Mouse (Mus musculus): ENCODE measurements around the gene Bcl2l11.

The Bcl2l11 gene

DNA sequence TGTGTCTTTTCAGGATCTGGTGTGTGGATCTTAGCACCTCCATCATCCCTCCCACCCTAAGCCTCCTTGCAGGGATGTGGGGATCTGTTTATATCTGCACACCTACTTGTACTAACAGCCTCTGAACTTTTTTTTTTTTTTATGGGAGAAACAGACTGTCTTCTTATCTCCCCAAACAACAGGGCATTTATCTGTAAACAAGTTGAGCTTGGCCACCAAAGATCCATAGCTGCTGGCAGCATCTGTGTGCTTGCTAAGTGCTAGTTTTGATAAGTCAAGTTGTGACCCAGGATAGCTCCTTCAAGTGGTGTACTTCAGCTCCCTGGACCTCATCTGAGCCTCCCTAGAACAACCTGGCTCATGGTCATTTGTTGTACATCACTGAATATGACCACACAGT, 18.2 kb downstream of the Bcl2l11 start:
- DNase-seq: no peak

DNA sequence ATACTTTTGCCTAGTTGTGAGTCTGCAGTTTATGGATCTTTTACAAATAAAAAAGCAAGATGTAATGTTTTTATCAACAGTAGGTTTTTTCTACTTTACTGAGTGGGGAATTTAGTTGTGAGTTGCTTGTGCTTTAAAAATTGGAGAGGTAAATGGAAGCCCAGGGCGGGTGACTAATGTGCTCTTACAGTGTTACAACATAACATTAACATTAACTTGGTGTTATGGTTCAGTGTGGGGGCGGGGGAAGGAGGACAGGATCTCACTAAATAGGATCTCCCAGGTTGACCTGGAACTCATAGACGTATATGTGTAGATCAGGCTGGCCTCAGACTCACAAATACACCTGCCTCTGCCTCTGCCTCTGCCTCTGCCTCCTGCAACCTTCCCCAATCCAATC, 19.6 kb downstream of the Bcl2l11 start:
- DNase-seq: peak; percentile 22

DNA sequence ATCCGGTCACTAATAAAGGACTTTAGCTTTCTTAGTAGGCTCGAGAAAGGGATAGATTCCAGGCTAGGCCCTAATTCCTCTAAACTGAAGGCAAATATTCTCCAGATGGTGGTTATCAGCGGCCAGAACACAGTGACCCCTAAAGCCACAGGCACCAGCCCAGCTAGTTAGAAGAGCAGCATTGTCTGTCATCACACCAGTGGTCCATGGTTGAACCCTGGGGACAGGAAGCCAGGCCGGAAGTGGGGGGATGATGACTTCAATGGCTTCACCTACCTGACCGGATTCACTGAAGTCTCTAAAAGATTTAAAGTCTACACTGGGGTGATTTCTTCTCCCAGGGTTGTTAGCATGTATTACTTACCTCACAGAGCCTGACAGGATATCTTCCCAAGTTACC, 23.8 kb downstream of the Bcl2l11 start:
- peak; percentile 29 for DNase-seq

DNA sequence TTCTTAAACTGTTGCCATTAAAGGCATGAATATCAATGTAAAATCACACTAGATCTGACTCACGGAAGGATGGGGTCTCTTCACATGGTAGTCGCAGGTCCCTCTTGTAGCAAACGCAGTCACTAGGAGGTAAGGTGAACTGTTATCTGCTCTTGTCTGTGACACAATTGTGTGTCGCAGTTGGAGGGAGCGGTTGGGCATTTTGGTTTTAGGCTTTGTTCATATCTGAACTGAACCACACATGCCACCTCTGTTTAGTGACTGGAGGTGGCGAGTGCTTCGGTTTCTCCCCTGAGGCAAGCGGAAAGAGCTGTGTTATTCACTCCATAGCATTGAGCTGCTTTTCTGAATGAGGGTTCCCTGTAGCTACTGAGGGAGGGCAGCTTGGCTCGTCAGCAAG, 26.4 kb downstream of the Bcl2l11 start:
- no peak for DNase-seq

DNA sequence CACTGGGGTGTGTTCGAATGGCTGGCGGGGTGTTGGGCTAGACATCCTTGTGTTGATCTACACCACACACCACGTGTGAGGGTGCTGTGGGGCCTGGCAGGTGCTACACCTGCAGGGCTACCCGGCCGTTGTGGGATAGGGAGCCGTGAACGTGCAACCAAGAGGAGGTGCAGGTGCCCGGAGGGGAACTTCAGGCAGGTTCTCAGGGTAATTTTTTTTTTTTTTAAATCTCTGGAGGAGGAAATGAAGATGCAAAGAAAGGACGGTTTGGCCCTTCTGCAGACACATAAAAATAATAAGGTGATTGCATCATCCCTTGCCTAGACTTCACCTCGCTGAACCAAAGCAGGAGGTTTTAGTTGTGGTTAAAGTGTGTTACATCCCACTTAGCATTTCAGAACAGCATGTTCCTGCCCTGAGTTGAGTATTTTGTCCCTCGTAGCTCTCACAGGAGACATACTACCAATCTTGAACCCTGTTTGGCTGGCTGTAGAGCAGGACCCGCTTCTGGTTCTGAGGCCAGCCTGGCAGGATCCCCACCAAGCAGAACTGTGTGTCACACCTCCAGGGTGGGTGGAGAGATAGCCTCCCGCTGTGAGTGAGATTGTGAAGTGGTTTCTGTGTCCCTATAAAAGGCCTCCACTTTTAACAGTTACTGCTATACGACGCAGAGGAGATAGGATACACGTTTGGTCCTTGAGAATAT, 27.2 kb downstream of the Bcl2l11 start:
- DNase-seq: no peak

DNA sequence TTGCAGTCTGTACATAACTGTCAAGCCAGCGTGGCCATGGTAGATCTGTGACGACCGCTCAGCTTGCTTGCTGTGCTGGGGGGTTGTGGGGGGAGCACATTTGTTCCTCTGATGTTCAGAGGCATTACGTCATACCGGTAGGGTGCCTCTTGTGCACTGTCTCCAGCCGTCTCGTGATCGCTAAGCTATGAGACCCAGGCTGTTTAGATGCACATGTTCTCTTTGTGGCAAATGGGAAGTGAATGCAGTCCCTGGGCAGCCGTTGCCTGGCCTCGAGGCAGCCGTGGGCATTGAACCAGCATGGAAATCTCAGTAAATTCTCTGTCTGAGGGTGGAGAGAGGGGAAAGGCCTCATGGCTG, 27.7 kb downstream of the Bcl2l11 start:
- no peak for DNase-seq

DNA sequence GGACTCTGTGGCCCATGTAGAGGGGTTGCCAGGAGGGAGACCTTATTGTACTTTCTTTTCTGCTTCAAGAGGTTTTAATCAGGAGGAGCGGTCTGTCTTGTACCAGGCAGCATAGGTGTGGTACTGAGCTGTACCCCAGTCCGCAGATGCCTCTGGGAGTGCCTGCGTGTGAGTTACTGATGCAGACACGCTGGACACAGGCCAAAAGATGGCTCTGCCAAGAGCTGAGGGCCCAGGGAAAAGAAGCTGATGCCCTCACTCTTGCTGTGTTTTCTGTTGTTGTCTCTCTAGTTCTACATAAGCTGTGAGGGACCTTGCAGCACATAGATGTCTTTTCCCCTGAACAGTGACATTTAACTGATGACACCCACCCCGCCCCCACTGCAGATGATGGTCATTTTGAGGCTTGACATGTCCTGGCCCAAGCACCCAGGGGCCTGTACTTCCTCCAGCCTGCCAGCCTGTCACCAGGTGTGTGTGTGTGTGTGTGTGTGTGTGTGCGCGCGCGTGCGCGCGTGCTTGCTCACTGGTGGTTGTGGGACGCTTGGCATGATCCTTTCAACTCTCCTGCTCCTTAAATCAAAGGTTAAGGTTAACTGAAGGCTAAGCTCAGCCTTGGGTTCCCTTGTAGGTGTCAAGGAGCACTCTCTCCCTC, 29.7 kb downstream of the Bcl2l11 start:
- DNase-seq: peak; percentile 42

DNA sequence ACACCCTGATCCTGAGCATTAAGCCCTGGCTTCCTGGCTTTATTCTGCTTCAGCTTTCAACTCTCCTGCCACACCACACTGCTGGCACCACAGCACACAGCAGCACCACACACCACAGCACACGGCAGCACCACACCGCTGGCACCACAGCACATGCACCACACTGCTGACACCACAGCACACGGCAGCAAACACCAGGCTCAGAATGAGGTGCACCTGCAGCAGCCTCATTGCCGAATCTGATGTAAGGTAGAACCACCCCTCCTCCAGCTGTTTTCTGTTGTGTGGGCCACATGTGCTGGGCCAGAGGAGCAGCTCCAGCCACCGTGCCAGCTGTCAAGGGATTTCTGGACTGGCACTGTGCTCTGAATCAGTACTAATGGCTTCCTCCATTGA, 30.2 kb downstream of the Bcl2l11 start:
- DNase-seq: no peak

DNA sequence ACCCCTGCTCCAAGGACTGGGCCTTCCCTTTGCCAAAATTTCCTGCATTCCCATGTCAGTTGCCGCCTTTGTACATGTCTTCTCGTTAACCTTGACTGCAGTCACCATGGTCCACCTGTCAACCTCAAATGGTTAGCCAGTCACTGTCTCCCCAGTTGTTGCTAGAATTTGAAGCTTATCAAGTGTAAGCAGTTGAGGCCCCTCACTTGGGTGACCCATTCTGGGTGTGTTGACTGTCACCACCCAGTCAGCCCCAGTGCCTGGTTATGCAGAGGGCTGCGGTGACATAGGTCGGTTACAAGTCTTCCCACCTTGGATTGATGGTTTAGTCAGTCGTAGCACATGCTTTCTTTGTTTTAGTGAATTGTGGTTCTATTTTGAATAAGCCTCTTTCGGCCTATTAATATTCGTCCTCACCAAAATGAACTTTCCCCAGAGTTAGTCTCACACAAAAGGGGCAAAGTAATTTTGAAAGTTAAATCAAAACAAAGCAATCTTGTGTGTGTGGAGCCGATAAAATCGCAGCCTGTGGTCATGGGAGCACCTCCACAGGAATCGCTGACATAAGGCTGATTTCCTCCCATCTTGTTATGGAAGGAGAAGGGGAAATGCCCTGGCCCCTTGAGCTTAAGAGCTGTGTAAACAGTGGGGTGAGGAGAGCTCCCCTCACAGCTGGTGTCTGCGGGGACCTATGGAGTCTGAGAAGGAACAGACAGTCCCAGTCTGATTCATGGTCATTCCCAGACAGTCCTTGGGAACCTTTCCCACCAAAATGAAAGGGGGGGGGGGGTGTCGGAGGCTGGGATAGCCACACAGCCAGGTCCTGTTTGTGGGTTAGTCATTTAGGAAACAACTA, 30.9 kb downstream of the Bcl2l11 start:
- no peak for DNase-seq

DNA sequence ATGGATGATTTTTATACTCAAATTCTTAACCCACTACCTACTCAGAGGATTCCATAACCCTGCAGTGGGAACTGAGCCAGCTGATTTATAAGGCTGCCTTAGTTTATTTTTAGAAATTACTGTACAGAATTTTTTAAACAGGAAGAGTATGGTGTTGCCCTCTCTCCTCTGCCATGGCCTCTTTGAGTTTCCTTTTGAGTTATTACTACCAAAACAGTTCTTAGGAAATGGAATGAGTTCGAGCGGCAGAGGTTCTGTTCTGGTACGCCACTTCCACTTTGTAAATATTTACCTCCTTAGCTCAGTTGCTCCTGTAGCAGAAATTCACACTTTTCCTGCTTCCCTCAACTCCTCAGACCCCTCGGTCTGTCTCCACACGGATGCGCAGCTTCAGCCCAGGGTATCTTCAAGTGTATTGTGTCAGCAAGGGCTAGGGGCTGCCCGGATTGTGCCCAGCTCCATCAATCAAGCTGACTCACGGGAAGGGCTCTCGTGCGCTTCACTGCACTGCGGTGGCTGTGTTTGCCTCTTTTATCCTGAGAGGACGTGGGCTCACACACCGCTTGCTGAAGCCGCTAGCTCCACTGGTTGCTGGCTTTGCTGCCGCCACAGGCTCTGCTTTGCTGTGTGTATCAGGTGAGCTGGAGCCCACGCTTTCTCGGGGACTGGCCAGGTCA, 33.0 kb downstream of the Bcl2l11 start:
- no peak for DNase-seq

DNA sequence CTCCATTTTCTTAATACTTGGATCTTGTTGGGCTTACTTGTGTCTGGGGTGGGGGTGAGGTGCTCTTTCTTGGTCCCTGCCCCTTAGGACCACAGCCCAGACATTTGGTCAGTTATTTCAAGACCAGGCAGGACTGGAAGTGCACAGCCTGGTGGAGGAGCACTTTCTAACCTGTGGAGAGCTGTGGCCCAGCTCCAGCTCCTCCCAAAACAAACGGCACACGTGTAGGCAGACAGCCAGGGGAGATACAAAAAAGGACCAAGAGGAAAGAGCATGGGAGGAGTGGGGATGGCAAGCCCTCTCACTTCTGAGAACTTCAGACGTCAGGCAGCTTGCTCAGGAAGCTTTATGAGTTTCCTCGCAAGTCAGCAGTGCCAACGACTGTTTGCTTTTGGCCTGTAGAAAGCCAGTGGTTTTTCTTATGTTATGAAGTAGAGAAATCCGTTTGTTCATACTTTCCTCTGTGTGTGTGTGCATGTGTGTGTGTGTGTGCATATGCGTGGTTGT, 33.8 kb downstream of the Bcl2l11 start:
- DNase-seq: no peak

DNA sequence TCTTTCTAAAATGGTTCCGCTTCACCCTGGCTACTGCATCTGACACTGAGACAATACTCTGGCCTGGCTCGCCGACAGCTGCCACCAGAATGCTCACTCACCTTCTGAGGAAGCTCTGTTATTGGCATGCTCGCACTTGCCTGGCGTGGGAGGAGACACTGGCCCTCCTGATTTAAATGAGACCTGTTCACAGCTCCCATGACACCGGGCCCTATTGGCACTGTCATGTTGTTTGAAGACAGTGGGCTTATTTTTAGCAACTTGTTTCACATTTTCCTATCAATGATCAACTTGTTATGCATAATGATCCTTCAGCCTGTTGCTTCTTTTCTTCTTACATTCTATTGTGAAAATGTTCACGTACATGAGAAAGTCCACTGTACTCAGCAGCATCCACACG, 37.3 kb downstream of the Bcl2l11 start:
- no peak for DNase-seq

DNA sequence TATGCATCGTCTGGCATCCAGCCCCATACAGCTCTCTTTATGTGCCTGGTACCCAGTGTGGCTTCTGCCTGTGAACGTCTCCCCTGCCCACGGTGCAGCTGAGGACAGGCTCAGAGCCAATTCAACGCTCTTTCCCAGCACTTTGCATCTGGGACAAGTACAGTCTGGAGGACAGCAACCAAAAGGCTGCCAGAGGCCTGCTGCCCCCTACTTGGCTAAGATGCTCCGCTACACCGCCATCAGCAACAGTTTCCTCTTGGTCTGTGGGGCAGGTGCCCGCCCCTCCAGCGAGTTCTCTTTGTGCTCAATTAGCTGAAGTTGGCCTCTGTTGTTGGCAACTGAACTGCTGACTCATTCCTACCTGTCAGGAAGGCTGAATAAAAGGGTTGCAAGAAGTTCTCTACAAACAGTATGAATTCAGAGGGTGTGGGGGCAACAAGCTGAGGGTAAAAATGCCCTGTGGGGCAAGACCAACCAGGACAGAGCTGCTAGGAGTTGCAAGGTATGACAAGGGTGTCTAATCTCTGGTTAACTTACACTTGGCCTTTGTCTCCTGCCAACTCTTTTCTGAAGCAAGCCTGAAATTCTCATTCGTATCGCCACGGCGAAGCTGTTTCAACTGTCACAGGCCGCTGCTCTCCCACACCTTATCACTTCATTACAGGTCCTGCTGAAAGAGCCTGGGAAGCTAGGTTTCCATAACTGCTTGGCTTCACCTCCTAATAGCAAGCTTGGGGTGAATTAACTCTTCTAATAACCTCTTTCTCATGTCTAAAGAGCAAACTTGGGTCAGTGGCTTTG, 41.0 kb downstream of the Bcl2l11 start:
- DNase-seq: peak; percentile 69

DNA sequence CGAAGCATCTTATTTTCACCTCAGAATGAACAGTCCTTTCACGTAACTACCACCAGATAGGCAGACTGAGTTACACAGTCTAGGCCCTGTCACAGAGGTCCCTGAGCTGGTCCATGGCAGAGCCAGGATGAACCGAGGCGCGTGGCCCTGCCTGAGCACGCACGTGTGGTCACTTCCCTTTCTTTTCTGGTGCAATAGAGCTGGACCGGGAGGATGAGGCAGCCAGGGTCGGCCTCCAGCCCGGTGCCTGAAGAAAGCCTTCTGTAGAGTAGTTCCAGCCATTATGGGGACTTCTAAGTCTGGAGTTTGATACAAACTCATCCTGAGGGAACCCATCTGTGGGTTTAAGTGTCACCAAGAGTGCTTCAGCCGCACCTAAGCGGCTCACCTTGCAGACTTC, 42.1 kb downstream of the Bcl2l11 start:
- DNase-seq: no peak

DNA sequence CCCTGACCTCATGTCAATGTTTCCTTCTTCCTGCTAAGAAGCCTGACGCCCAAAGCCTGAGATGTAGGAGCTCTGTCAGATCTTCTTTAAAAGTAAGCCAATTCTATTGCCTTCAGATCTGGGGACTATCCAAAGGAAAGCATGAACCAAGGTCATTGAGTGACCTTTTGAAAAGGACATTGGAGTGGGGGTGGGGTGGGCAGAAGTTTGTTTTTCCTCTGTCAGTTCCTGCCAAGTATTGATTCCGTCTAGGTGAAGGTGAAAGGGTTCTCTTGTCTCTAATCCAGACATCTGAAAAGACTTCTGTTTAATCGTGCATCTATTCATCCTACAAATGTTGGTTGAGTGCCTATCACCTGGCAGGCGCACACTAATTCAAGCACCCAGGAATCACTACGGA, 43.6 kb downstream of the Bcl2l11 start:
- DNase-seq: no peak

DNA sequence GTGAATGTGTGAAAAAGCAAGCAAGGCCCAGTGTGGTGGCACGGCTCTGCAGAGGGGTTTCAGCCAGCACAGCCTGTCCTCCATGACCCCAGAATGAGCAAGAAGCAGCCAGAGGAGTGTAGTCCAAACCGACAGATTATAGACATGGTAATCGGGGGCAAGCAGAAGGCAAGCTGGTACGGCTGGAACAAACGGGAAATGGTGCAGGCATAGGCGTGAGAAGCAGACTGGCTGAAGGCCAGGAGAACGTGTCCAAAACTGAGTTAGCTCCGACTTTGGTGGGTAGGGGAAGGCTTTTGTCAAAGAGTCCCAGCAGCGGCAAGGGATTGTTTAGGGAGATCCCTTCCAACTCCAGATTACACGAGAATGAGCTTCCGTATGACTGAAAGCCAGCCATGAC, 44.1 kb downstream of the Bcl2l11 start:
- DNase-seq: no peak

DNA sequence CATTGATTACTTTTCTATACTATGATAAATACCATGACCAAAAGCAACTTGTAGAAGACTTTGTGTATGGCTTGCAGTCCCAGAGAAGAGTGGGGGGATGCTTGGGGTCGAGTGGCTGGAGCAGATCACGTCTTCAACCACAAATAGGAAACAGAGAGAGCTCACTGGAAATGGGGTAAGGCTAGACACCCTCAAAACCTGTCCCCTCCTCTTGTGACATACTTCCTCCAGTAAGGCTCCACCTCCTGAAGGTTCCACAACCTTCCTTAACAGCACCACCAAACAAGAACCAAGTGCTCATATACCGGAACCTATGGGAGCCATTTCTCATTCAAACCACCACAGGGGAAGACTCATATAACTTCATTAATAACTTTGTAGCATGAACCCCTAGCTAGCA, 44.8 kb downstream of the Bcl2l11 start:
- no peak for DNase-seq

DNA sequence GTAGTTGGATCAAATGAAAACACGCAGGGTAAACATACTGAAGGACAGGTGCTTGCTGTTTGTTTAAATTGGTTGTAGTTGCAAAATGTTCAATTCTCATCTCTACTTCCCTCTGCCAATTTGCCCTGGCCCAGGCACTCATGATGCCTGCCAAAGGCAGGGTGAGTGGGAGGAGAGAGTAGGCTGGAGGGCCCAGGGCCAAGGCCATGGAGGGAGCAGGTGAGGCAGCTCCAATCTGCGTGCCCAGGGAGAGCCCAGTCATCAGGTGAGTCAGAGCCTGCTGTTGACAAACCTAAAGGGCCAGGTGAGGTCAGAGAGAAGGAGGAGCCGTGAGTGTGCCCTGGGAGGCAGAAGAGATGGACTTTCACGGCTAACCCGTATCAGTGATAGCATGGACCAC, 46.4 kb downstream of the Bcl2l11 start:
- no peak for DNase-seq

DNA sequence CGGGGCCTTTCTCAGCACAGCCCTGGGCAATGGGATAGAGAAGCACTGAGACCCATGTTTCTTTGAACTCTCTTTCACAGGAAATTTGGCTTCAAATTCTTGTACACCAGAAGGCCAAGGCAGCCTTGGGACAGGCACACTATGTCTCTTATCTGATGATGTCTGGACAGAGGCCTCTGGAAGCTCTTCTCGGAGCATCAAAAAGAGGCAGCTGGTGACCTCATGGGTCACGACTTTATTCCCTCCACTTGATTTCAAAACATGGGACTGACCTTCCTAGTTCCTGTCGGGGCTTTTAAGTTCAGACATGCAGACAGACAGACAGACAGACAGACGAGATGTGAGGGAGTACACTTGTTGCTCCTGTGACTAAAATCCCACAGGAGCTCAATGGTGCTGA, 48.3 kb downstream of the Bcl2l11 start:
- no peak for DNase-seq

DNA sequence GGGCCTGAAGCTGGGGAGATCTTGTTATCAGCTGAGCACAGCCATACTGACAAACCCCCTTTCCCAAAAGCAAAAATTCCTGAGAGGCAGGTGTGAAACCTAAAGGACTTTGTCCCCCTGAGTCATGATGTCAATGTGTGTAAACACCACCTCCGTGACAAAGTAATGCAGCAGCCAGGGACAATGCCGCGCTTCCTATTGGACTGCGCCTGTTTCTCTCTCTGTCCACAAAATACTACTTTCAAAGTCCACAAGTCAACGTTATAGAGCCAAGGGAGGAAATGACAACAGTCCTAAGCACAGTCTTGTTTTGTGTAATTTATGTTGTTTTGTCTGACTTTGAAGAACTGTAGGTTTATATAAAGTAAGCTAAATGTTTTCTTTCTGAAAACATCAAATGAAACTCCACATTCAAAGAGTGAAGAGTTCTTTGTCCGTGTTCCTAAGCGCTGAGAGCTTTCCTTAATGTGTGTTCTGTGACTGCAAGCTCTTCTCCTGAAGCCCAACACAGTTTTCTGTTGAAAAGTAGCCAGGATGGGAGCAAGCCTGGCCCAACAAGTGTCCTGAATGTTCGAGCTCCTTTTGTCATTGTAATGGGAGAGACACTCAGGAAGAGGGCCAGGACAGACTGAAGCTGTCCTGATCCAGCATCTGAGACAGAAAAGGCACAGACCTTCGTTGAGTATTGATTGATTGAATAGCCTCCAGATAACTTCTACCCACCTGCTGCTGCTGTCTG, 48.9 kb downstream of the Bcl2l11 start:
- DNase-seq: no peak

DNA sequence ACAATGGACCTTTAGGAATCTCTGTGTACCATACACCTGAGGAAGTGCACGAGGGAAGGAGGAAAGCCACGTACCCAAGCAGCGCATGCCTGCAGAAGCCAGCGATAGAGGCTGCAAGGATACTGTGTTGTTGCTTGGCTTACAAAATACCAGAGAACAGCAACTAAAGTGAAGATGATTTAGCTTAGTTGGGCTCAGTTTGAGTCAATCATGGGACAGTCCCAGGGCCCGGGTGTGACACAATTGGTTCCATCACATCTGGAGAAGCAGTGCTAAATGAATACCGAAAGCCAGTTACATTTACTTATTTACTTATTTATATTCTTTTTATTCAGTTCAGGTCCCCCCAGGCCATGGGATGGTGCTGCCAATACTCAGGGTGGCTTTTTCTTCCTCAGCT, 49.8 kb downstream of the Bcl2l11 start:
- DNase-seq: no peak
